Mouse (Mus musculus): ENCODE data around the gene Ebf1.
A peak's percentile ranks its signal among the peaks of the same experiment; 100 is the strongest.

The Ebf1 gene

DNA sequence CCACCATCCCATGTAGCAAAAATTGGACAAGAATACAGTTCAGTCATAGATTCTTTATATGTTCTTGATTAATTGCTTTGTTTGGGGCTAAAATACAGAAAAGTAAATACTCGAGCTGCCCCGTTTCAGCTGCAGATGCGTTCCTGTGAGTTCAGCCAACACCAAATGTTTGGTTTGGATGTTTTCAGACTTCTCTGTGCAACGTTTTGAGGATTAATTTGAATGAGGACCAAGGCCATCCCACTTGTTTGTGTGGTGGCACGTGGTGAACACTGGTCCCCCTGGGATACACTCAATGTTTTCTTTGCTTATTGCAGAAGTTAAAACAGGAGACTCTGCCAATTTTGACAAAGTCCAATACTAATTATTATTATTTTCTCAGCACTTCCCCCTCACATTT lies 289.3 kb downstream of the Ebf1 start:
- no peak for DNase-seq

DNA sequence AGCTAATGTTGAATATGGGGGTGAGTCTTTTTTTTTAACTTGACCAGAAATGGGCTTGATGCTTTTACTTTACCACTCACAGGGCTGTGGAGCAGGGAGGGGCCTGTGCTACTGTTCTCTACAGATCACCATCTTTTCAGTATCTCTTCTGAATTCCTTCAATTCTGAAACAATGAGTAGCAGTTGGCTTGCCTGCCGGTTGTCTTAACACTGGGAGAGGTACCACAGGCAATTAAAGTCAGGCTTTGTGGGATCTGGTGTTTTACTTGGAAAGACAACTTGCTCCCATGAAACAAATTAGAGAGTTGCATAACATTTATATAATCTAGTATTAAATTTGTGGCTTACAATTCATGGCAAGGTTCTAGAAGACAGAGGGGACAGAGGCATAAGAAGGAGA lies 294.6 kb downstream of the Ebf1 start:
- no peak for DNase-seq

DNA sequence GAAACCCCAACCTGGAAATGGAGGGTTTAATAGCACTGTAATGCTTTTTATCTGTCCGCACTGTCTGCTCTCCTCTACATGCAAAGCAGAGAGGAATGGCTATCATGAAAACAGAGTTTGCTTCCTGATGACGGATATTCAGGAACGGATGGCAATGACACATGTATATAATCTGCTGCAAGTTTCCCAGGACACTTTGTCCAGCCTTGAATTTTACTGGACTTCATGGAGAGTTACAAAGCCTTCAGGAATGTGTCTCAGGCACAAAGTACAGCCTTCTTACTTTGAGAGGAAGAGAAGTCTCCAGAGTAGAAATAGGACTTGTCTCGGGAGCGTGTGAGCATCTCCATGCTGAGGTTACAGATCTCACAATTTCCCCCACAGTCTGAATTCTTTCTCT lies 296.7 kb downstream of the Ebf1 start:
- no peak for DNase-seq

DNA sequence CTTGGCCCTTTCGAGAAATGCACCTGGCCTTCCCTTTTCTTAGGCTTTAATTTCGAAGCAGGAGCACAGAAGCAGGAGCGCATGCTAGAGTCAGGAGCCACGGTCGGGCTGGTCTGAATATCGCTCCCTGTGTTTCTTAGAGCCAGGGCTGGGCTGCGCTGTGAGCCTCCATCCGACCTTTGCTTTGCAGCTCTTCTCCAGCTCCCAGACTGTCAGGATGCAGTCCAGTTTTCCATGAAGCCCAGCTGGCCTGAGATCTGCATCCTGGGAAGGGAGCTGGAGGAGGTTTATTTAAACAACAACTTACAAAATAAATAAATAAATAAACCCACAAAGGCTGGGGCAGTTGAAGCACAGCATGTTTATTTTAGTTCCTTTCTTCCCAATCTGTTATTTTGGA lies 299.9 kb downstream of the Ebf1 start:
- DNase-seq, result no peak

DNA sequence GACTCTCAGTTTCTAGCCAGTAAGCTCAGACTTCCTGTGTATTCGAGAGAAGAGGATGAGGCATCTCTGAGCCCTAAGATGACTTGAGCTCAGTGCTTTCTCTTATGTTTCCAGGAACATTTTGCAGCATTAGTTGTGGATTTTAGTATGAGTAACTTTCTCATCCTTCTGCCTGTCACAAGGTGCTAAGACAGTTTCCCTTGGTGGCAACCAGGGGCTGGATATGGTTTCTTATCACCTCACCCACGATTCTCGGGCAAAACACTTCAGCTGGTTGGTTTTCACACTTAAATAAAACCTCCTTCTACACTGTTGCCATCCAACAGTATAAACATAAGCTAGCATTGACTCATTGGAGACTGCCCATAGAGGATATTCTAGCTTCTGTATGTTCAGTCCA lies 306.0 kb downstream of the Ebf1 start:
- DNase-seq, result no peak

DNA sequence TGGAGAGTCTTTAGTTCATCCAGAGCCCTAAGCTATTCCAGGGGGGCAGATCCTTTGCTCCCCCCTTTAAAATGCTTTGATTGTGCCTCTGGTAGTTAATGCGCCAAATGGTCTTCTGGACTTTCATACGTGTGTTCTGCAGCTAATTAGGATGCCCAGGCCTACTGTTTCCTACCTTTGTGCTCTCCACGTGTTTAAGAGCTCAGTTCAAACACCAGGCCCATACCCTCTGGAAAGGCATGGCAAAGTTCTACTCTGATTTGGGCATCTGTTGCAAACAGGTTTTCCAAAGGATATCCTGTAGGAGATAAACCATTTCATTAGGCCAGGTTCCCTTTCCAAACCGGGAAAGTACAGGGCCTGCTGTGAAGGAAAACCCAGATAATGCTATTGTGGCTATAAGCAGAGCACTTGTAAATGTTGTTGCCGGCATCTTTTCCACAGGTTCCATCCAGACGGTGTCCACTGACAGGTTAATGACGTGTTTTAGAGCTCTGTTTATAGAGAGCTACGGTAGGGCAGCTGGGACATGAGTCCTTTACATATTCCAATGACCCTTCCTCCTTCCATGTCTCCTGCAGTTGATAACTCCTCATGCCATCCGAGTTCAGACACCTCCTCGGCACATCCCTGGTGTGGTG lies 306.9 kb downstream of the Ebf1 start:
- no peak for DNase-seq

DNA sequence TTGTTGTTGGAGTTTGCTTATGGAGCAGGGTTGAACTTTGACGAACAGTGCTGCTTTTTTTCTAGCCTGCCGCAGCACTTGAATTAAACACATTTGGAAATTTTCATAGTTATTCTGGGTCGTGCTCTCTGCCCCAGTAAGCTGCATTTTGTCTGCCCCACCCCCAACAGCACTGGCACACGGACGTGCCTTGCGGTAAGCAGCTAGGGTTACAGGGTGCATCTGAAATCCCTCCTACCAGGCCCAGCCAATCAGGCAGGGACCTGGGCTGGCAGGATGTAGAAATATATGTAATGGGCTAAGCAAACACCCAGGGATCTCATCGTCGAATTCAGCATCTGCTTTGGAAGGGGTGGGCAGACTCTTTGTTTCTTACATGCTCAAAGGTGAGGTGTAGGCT lies 307.8 kb downstream of the Ebf1 start:
- DNase-seq, result no peak

DNA sequence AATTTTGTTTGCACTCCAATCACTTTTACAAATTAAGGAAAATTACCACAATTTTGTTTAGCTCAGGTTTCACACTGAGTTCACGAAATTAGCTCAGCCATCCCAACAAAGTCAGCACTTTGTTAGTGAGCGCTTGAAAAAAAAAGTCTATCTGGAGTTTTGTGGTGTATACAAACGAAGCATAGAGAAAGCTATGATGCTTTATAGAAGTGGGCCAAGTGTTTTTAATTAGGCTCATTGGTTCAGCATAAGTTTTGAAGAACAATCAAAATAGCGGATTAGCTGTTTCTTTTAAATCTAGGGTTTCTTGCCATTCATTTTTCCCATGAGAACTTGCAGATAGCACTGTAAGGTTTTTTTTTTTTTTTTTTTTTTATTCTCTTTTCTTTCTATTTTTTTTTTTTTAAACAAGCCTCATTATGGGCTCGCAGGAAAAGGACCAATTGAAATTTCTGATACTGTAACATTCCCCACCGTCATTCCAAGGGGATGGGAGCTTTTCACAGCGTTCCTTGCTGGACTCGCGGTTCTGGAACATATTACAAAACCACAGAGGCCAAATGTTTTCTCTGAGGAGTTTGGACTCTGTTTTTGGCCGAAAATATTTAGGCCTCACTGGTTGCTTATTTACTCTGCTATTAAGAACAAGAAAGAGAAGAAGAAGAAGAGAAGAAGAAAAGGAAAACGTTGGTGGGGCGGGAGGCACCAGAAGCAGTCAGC lies 308.8 kb downstream of the Ebf1 start:
- no peak for DNase-seq

DNA sequence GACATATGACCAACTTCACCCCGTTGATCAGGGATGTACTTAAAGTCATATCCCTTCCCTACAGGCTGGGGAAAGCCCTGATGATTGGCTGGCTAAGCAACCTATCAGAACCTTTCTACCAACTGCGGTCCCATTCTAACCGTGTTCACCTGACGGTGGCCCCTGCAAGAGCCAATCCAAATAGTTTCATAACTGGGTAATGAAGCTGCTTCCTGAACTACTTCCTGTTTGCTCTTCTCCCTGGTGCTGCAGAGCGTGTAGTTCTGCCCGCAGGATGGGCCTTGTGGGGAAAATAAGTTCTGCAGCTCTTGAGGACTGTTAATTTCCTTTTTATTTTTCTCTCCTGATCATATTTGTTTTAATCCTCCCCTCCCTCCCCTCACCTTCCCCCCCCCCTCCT lies 311.3 kb downstream of the Ebf1 start:
- no peak for DNase-seq

DNA sequence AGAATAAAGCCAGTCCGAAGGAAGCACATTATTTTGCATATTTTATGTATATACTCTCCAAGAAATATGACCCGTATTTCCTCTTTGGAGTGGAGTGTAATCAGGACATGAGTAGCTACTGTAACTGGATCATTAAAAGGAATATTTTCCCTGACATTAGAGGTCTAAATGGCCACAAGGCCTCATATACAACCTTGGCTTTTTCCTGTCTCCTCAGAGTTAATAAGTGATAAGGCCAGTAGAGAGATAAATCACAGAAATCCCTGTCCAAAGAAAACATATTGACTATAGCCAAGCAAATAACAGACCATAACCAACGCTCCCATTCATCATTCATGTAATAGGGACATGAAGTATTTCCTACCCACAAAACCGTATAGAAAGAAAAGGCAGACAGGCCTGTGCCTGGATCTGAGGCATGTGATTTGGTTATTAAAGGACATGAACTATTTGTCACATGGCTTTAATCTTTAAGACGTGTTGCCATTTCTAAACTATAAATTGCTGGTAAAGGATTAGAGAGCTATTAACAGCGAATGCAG lies 315.9 kb downstream of the Ebf1 start:
- no peak for DNase-seq

DNA sequence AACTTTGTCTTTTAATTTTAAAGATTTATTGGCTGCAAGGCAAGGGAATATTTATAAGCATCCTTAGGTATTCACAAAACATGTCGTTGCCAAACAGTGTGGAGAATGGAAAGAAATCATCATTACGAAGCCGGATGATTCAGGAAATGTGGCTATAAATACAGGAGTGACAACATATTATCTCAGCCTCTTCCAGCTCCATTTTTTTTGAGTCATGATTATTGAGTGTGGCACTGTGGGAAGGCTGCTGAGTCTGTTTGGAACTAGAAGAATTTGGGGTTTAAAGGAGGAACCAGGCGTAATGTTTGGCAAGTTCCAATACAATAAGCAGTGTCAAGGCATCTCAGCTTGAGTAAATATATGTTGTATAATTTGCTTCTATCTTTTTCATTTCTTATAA lies 326.7 kb downstream of the Ebf1 start:
- no peak for DNase-seq

DNA sequence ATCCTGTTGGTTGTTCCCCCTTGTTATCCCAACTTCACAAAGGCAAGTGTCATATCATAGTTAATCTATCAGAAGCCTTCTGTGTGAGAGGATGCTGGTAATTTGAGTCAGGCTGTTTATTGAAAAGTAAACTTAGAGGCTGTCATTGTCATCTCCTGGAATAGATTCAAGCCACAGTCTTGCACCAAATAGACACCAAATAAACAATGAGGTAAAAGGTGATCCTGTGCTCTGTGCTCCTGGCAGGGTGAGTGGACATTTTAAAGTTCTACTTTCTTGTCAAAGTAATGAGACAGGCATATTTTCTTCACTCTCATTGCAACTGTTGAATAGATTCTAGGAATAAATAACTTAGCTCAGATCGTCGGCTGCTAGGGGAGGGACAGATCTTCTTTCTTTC lies 327.3 kb downstream of the Ebf1 start:
- no peak for DNase-seq

DNA sequence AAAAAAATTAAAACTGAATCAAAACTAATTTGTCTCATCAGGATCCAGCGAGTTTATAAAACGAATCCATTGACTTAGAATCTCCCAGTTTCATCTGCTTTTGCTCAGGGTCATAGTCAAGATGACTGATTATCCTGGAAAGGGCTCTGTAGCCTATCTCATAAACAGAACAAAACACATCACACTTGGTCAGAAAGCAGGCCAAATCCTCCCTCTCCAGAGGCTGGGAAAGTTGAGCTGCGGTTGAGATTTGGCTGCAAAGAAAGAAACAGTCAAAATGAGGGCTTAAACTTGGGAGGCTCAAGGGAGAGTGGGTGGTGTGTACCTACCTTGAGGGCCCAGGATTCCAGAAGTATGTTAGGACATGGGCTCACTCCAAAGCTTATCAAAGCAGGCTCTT lies 329.5 kb downstream of the Ebf1 start:
- DNase-seq, result no peak

DNA sequence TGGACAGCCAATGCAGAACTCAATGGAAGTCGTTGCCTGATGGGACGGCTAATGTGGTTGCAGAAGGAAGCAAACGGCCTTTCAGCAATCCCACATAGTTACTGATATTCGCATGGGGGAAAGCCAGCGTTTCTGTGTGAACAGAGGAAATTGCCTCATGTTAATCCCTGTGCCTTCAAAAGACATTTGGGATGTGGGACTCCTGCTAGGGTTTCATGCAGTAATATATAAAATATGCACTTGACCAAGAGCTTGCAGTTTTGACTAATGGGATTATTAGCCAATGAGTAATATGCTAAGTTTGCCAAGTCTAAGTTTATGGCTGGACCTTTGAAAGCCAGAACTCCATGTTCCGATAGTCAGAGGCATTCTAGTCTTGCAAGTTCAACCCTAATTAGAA lies 331.4 kb downstream of the Ebf1 start:
- no peak for DNase-seq

DNA sequence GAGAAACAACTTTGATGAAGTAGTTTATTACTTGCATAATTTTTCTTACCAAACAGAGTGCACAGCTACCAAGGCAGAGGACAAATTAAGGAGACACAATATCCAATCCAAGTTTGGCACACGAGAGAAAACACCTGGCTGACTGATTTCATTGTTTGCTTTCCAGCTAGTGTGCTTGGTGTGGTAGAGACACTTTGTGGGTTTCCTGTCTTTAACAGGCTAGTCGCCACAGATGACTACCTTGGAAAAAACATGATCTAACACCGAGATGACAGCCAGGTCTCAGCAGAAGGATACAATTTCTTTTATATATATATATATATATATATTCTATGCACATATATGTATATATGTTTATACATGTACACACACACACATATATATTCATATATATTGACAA lies 332.0 kb downstream of the Ebf1 start:
- no peak for DNase-seq

DNA sequence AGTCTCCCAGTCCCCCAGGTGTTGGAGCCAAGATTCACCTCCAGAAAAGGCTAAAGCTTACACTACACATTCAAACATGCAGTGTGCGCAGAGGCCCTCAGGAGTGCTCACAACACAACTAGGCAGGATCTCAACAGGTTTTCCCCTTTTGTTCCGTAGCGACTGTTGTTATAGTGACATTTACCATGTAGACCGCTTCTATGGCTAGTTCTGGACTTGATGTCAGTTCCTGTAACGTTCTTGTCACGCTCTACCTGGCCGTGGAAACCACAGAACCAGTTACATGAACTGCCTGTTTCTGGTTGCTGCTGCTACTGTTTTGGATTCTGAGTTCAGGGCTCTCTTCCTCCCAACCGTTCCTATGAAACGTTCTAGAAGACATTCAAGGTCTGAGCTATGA lies 333.2 kb downstream of the Ebf1 start:
- DNase-seq, result no peak

DNA sequence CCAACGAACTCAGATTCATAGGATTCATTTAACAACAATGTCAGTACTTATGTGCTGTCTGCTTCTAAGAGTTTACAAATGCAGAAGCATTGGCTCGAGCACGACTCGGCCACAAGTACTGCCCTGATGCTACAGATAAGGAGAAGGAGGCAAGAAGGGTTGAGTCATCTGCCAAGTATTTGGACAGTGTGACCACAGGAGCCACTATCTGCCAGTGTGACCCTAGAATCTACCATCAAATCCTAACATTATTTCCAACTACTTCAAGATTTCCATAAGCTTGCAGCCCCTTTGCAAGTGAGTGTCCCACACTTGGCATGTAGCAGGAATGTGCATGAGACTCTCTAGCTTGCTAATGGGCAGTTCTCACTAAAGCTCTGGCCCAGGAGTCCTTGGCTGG lies 334.4 kb downstream of the Ebf1 start:
- DNase-seq, result no peak

DNA sequence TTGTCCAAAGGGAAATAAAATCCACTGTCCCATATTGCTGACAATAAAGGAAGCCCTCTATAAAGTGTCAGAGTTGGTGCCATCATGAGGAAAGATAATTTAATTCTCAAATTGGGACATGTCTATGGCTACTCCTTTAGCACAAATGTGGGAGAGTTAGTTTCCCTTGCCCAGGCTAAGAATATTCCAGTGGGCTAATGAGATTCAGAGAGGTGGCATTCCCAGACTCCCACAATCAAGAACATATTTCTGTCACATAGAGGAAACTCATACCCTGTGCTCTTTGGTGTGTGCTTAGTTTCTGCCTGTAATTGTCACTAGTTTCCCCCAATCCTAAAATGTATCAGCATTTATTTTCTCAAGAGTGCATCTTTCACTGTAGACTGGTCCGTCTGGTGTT lies 336.2 kb downstream of the Ebf1 start:
- no peak for DNase-seq

DNA sequence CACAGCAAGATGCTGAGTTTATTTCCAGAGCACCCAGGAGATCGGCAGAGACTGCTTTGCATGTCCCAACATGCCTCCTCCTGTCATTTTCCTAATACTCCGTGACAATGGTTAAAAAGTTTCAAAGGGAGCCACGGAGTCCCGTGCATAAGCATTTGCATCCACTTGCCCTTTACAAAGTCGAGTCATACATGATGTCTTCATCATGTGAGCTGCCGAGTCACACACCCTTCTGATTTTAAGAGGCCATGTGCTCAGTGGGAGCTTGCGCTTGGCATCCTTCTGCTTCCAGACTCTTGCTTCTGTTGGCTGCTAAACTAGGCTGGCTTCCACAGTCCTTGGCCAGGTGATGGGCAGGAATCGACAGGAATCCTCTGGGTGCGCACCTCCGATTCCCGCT lies 336.7 kb downstream of the Ebf1 start:
- DNase-seq, result peak; percentile 47

DNA sequence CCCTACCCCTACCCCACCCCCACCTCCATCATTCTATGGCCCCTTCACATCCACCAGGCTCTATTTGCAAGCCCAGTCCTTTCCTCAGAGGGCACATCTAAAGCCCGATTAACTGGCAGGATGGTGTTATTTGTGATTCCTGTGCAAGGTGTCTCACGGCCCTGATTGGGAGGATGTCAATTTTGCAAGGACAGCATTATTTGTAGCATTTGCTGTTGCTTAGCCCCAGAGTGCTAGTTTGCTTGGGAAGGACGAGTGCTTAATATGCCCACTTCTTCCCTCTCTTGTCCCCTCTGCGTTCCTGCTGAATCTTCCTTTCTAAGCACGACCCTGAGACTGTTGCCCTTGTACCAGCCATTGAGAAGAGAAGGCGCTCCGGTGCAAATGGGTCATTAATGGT lies 337.2 kb downstream of the Ebf1 start:
- DNase-seq, result no peak

DNA sequence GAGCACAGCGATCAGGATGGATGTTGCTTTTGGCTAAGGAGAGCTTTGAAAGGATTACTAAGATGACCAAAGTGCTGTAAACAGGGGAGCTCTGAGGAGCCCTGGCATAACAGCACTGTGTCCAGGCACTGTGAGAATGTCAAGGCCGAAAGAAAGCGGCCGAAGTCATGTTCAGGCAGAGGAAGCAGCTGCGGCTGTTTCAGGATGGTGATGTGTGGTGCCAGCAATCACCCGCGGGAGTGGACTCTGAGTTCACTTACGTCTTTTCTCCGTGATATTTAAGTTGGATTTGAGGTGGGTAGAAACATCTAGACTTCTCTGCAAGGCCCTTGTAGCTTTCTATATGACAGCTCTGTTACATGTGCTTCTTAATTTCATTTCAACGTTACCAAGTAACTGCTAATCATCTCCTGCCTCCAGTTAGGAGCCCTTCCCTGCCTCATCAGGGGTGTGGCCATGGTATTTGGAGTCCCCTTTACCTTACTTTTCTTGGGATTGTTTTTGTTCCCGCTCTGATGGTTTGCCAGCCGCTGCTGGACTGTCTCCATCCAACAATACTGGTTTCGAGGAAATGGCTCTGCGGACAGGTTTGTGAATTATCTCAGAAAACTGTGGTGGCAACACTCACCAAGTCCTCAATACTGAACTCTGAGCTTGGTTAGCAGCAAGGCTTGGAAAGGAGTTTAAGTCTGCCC lies 345.8 kb downstream of the Ebf1 start:
- DNase-seq, result no peak

DNA sequence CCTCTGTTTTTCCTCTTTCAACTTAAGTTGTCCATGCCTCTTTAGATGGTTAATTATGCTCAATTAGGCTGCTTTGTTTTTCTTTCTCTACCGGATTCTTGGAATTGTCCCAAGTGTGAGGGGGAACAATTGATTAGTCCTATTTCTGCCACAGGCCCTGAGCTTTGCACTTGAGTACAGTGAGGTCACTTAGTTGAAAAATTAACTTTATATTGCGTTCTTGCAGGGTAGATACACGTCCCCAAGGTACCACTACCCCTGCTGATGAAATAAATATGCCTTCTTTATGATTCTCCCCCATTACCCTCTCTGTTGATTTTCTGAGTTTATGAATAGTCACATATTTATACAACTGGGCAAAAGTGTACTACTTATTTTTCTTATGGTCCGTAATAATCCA lies 351.9 kb downstream of the Ebf1 start:
- no peak for DNase-seq

DNA sequence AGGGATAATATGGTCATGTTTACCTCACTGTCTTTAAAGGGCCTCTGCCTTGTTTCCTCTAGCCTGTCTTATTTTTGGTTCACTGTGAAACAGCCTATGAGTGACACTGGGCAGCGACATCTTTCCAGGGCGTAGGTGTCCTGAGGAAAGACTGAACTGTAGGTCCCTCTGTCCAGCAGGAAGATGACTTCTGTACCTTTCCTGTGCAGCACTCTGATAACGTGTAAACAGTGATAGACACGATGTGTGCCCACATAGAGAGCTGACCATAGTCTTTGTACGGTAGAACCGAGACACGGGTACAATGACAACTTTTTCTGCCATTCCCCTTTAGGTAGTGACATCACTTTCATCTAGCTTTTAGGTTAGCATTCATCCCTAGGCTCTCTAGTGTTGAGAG lies 357.2 kb downstream of the Ebf1 start:
- no peak for DNase-seq

DNA sequence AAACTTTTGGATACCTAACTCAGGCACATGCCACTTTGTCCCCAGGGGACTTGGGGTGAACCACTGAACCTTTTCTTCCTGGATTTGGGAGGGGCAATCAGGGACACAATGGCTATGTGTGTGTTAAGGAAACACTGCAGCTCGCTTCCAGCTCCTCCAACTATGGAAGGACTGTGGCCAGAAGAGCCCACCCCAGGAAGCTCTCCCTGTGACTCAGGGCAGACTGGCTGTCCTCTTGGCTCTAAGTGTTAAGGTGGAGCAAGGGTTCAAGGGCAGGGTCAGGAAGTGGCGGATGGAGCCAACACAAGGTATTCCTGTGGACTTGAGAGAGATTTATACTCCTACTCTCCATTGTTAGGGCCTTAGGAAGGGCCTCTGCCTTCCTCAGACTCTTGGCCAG lies 358.0 kb downstream of the Ebf1 start:
- DNase-seq, result no peak
